Mouse (Mus musculus) heart, embryonic 14.5 days (tissue): Measurements from ENCODE around the gene Rab7. TPM values are rescaled to one million over a fixed set of nuclear protein-coding genes. Genes with fewer than 3 reads are reported as not detected.

Experiments
- ATAC-seq: fragments of 200-750 bp; cut with Nextera tagmentation; 2 replicates; pipeline ENCODE4 v1.8.0; 2017; ENCODE audit warnings: low read depth, moderate TSS enrichment; ENCODE audit not compliant: insufficient number of reproducible peaks, insufficient read depth, low FRiP score
- H3K27ac ChIP-seq, 2 experiments: fragments of 200-500 bp in 1 of 2; fragments of 300-500 bp in 1 of 2; sonication (generic) in 1 of 2; replicated peaks in 1 of 2; 2 replicates each; pipeline ENCODE4 v1.5.1; 2012 to 2014; ENCODE audit warnings: low read depth in 2 of 2, low read length in 2 of 2, control low read depth in 1 of 2, mild to moderate bottlenecking in 1 of 2, mixed read lengths in 1 of 2; ENCODE audit not compliant: control insufficient read depth in 1 of 2, insufficient read depth in 1 of 2
- H3K27me3 ChIP-seq: fragments of 300-500 bp; sonication (generic); 2 replicates; pipeline ENCODE4 v1.6.1; 2014; ENCODE audit warnings: mild to moderate bottlenecking, low read length, control low read depth; ENCODE audit not compliant: control insufficient read depth, insufficient read depth
- H3K36me3 ChIP-seq: fragments of 300-500 bp; sonication (generic); 2 replicates; pipeline ENCODE4 v1.6.1; 2014; ENCODE audit warnings: mild to moderate bottlenecking, control low read depth, low read length, mixed read lengths; ENCODE audit not compliant: control insufficient read depth, insufficient read depth
- H3K4me1 ChIP-seq, 2 experiments: fragments of 200-500 bp in 1 of 2; fragments of 300-500 bp in 1 of 2; sonication (generic) in 1 of 2; 2 replicates each; pipeline ENCODE4 v1.6.1; 2012 to 2014; ENCODE audit warnings: low read length in 2 of 2, control low read depth in 1 of 2, mixed read lengths in 1 of 2; ENCODE audit not compliant: control insufficient read depth in 2 of 2, insufficient read depth in 2 of 2
- H3K4me2 ChIP-seq: fragments of 300-500 bp; sonication (generic); 2 replicates; pipeline ENCODE4 v1.6.1; 2014; ENCODE audit warnings: mild to moderate bottlenecking, low read length
- H3K4me3 ChIP-seq, 2 experiments: fragments of 200-500 bp in 1 of 2; fragments of 300-500 bp in 1 of 2; sonication (generic) in 1 of 2; 2 replicates each; pipeline ENCODE4 v1.5.1; 2012 to 2014; ENCODE audit warnings: low read length in 2 of 2, mild to moderate bottlenecking in 2 of 2, control low read depth in 1 of 2, low read depth in 1 of 2, moderate library complexity in 1 of 2; ENCODE audit not compliant: control insufficient read depth in 1 of 2, insufficient read depth in 1 of 2
- H3K9ac ChIP-seq: fragments of 300-500 bp; sonication (generic); 2 replicates; pipeline ENCODE4 v1.6.1; 2014; ENCODE audit warnings: mild to moderate bottlenecking, low read length
- H3K9me3 ChIP-seq: fragments of 300-500 bp; sonication (generic); 2 replicates; pipeline ENCODE4 v1.6.1; 2016; ENCODE audit warnings: low read length, control low read depth; ENCODE audit not compliant: control insufficient read depth
- WGBS: fragments of 180-500 bp; shearing (Covaris S2); extraction: QIAGEN DNeasy Blood & Tissue Kit; methylation state at CpG from one replicate; pipeline ENCODE4 v1.1.7; 2014; 5-methylcytosine and 5-hydroxymethylcytosine counted together
- polyA plus RNA-seq: library from polyadenylated mRNA; unstranded; fragments of >200 nt; fragmentation: Nextera tagmentation; extraction: Ambion mirVana; gene quantifications from 2 replicates; pipeline ENCODE4 v1.2.1, GENCODE M21; 2014

The Rab7 gene
- polyA plus RNA-seq, 1 experiment from 2014 or later: 234 TPM

DNA sequence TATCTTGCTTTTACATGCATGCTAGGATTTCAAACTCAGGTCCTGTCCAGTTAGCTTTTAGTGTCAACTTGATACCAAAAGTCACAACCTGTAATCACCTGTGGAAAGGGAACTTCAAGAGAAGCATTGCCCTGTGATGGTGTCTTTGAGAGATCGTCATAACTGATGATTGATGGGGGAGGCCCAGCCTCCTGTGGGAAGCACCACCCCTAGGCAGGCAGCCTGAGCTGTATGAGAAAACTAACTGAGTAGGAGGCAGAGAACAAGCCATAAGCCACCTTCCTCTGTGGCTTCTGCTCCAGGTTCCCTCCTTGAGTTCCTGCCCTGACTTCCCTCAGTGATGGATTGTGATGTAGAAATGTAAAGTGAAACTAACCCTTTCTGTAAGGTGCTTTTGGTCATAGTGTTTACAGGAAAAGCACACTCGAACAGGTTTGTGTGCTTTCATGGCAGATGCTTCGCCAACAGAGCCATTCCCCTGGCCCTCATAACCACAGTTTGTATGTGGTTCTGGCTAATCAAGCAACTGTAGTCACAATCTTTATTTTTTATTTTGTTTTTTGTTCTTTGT is 19.1 kb upstream of the Rab7 start:
- no peak overlapping the region for H3K4me3 ChIP-seq
- WGBS: 73% methylated on average over 3 of the region's 3 CpGs
- no peaks in the 10 kb centered on the region for H3K9me3 ChIP-seq
- H3K4me1 ChIP-seq: peaks cover 0 to 4% of the 10 kb centered on the region in 2 experiments; a peak in 1 of 4 replicates
- no peak overlapping the region for H3K27ac ChIP-seq
- H3K36me3 ChIP-seq: no peaks in the 10 kb centered on the region
- no peak overlapping the region for H3K4me2 ChIP-seq
- no peaks in the 10 kb centered on the region for H3K27me3 ChIP-seq
- H3K9ac ChIP-seq: no peak overlapping the region
- ATAC-seq: no peak

GRCm38 (mm10) chr6:88062398-88062797 is 17.3 kb upstream of the Rab7 start:
- 66% methylated on average over 4 of the region's 4 CpGs for WGBS
- Histone ChIP-seq H3K27me3 (no peaks in the 10 kb centered on the region), H3K9me3 (no peaks in the 10 kb centered on the region), H3K27ac (no peak overlapping the region), H3K4me3 (no peak overlapping the region), H3K4me1 (peaks cover 0 to 4% of the 10 kb centered on the region in 2 experiments; a peak in 1 of 4 replicates), H3K9ac (no peak overlapping the region), H3K4me2 (no peak overlapping the region), H3K36me3 (no peaks in the 10 kb centered on the region)
- ATAC-seq: no peak

- Histone ChIP-seq H3K9me3 (no peaks in the 10 kb centered on the region), H3K4me3 (no peak overlapping the region), H3K4me1 (peaks cover 0 to 4% of the 10 kb centered on the region in 2 experiments; a peak in 1 of 4 replicates), H3K9ac (no peak overlapping the region), H3K36me3 (no peaks in the 10 kb centered on the region), H3K27me3 (no peaks in the 10 kb centered on the region), H3K27ac (no peak overlapping the region), H3K4me2 (no peak overlapping the region)
- 72% methylated on average over 4 of the region's 4 CpGs for WGBS
- ATAC-seq: no peak
Observed at GRCm38 (mm10) chr6:88061406-88061805, 16.3 kb upstream of the Rab7 start.

GRCm38 (mm10) chr6:88060602-88061001 is 15.5 kb upstream of the Rab7 start:
- H3K36me3 ChIP-seq: no peaks in the 10 kb centered on the region
- 76% methylated on average over 4 of the region's 4 CpGs for WGBS
- no peaks in the 10 kb centered on the region for H3K9me3 ChIP-seq
- H3K4me3 ChIP-seq: no peak overlapping the region
- peaks cover 0 to 4% of the 10 kb centered on the region in 2 experiments; a peak in 1 of 4 replicates for H3K4me1 ChIP-seq
- ATAC-seq: no peak
- H3K27me3 ChIP-seq: no peaks in the 10 kb centered on the region
- H3K27ac ChIP-seq: no peak overlapping the region
- H3K9ac ChIP-seq: no peak overlapping the region
- H3K4me2 ChIP-seq: no peak overlapping the region

DNA sequence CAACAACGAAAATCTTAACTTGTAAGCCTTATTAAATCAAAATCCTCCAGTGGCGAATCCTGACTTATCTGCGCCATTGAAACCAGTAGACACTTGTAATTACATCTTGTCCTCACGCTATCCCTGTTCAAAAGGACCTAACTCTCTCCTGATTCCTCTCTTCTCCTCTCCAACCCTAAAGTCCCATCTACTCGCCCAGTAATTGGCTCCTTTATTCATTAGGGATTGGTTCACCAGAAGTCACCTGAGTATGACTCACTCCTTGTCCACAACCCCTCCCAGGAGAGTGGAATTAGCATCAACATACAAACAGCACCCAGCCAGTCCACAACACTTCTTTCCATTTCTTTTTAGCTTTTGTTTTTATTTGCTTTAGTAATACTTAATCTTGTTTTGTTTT is 14.8 kb upstream of the Rab7 start:
- Histone ChIP-seq H3K4me3 (no peak overlapping the region), H3K4me2 (no peak overlapping the region), H3K27ac (no peak overlapping the region), H3K27me3 (no peaks in the 10 kb centered on the region), H3K9me3 (no peaks in the 10 kb centered on the region), H3K36me3 (no peaks in the 10 kb centered on the region), H3K4me1 (peaks cover 0 to under 1% of the 10 kb centered on the region in 2 experiments; a peak in 1 of 4 replicates), H3K9ac (no peak overlapping the region)
- ATAC-seq: no peak
- WGBS: 75% methylated on average over 5 of the region's 5 CpGs

GRCm38 (mm10) chr6:88056866-88057265 is 11.8 kb upstream of the Rab7 start:
- H3K9me3 ChIP-seq: no peaks in the 10 kb centered on the region
- H3K4me1 ChIP-seq: peaks cover 0 to 2% of the 10 kb centered on the region in 2 experiments; a peak in 1 of 4 replicates
- no peaks in the 10 kb centered on the region for H3K36me3 ChIP-seq
- H3K9ac ChIP-seq: no peak overlapping the region
- H3K27me3 ChIP-seq: no peaks in the 10 kb centered on the region
- no peak overlapping the region for H3K4me3 ChIP-seq
- H3K4me2 ChIP-seq: no peak overlapping the region
- ATAC-seq: no peak
- no peak overlapping the region for H3K27ac ChIP-seq
- WGBS: 67% methylated on average over 5 of the region's 5 CpGs

DNA sequence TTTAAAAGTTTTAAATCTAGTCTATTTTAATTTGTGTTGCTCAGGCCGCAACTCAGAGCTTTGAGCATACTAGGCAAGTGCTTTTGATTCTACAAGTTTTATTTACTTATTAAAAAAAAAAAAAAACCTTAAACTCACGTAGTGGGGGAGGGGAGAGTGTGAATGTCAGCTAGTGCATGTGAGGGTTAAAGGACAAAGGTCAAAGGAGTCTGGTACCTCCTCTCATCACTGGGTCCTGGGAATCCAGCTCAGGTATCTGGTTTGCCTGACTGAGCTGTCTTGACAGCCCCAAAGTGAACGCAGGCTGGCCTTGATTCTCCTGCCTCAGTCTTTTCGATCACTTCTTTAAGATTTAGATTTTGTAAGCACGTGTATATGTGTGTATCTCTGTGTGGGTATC is 10.6 kb upstream of the Rab7 start:
- peaks cover 0 to 2% of the 10 kb centered on the region in 2 experiments; a peak in 1 of 4 replicates for H3K4me1 ChIP-seq
- no peaks in the 10 kb centered on the region for H3K27me3 ChIP-seq
- ATAC-seq: no peak
- H3K4me3 ChIP-seq: no peak overlapping the region
- H3K9me3 ChIP-seq: no peaks in the 10 kb centered on the region
- no peaks in the 10 kb centered on the region for H3K36me3 ChIP-seq
- 64% methylated on average over 5 of the region's 5 CpGs for WGBS
- no peak overlapping the region for H3K27ac ChIP-seq
- no peak overlapping the region for H3K9ac ChIP-seq
- no peak overlapping the region for H3K4me2 ChIP-seq
